Mouse (Mus musculus): ENCODE measurements around the gene Maob.

Gene Maob

GRCm38 (mm10) chrX:16817261-16817769 lies at the start of gene Maob:
TSS of gene Maob (minus strand) at chrX:16817366.
- in situ Hi-C loops (cut with MboI, MseI), result no loop called here

GRCm38 (mm10) chrX:16860244-16860643 lies 43.1 kb upstream of the Maob start:
- in situ Hi-C loops (cut with MboI, MseI), result no loop called here

GRCm38 (mm10) chrX:16846034-16846433 lies 28.9 kb upstream of the Maob start:
- in situ Hi-C loops (cut with MboI, MseI), result no loop called here

GRCm38 (mm10) chrX:16841443-16841842 lies 24.3 kb upstream of the Maob start:
- in situ Hi-C loops (cut with MboI, MseI), result no loop called here

GRCm38 (mm10) chrX:16837293-16837692 lies 20.1 kb upstream of the Maob start:
- in situ Hi-C loops (cut with MboI, MseI), result no loop called here

GRCm38 (mm10) chrX:16836488-16837082 lies 19.4 kb upstream of the Maob start:
- in situ Hi-C loops (cut with MboI, MseI), result no loop called here

GRCm38 (mm10) chrX:16826028-16826427 lies 8.9 kb upstream of the Maob start:
- in situ Hi-C loops (cut with MboI, MseI), result no loop called here

- in situ Hi-C loops (cut with MboI, MseI), result no loop called here
Observed at GRCm38 (mm10) chrX:16815965-16816364, 1.2 kb downstream of the Maob start.

GRCm38 (mm10) chrX:16812080-16812479 lies 5.1 kb downstream of the Maob start:
- in situ Hi-C loops (cut with MboI, MseI), result no loop called here

- in situ Hi-C loops (cut with MboI, MseI), result loop anchor here (10.0 kb wide), 1 partner anchor 1243 kb away; no protein-coding TSS in a partner anchor
Observed at GRCm38 (mm10) chrX:16767453-16767852, 49.7 kb downstream of the Maob start.

- in situ Hi-C loops (cut with MboI, MseI), result loop anchor here (10.0 kb wide), 1 partner anchor 1241 kb away; no protein-coding TSS in a partner anchor
Observed at GRCm38 (mm10) chrX:16766156-16766555, 51.0 kb downstream of the Maob start.

- in situ Hi-C loops (cut with MboI, MseI), result loop anchor here (10.0 kb wide), 1 partner anchor 1237 kb away; no protein-coding TSS in a partner anchor
Observed at GRCm38 (mm10) chrX:16761430-16761829, 55.7 kb downstream of the Maob start.

GRCm38 (mm10) chrX:16754761-16755160 lies 62.4 kb downstream of the Maob start:
- in situ Hi-C loops (cut with MboI, MseI), result no loop called here

- in situ Hi-C loops (cut with MboI, MseI), result loop anchor here (25.0 kb wide), 1 partner anchor 1288 kb away; no protein-coding TSS in a partner anchor
Observed at GRCm38 (mm10) chrX:16748932-16749331, 68.2 kb downstream of the Maob start.

- in situ Hi-C loops (cut with MboI, MseI), result no loop called here
Observed at GRCm38 (mm10) chrX:16714033-16714432, 103.1 kb downstream of the Maob start.

- in situ Hi-C loops (cut with MboI, MseI), result no loop called here
Observed at GRCm38 (mm10) chrX:16706094-16706493, 111.1 kb downstream of the Maob start.
